Mouse (Mus musculus) spleen, adult 2 months (tissue): ENCODE measurements around the gene Snd1.

Source experiments
- CTCF ChIP-seq: fragments of 200-500 bp; IDR thresholded peaks from 2 replicates; pipeline ENCODE4 v1.5.1; 2011; ENCODE audit warnings: mild to moderate bottlenecking, inconsistent platforms; ENCODE audit not compliant: insufficient read depth, insufficient read length, insufficient replicate concordance; ENCODE audit errors: extremely low read depth
- POLR2A ChIP-seq: fragments of 200-500 bp; IDR thresholded peaks from 2 replicates; pipeline ENCODE4 v1.6.1; 2011; ENCODE audit warnings: low read depth, low read length, inconsistent platforms

DNA sequence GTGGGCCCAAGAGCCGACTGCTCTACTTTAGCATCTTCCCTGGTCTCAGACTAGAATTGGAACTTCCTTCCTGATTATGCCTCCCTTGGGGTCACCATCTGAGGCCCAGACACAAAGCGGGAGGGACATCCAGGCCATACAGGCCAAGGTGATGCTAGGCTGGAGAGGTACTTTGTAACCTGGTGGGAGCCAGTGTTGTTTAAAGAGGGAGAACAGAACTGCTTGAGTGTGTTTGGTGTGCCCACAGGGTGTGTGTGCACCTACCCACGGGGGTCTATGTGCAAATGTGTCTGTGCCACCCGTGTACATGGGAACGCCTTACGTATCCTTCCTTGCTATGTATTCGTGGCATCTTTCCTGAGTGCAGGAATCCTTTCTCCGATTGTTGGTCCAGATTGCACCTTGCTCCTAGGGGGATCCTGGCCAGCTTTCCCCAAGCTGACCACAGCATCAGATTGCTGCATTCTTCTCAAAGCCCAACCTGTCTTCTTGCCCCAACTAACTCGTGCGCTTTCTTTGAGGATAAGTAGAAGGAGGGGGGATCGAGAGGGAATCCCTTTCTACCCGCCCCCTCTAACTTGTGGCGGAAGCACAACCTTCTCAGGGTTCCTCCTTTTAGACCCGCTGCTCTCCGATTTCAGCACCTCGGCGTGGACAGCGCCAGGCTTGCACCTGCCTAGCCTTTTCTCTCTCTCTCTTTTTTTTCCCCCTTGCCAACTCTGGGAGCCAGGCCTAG, 507.2 kb downstream of the Snd1 start:
- TF ChIP-seq POLR2A = no peak
- TF ChIP-seq CTCF = no peak
